Mouse (Mus musculus): ENCODE results near the gene Mab21l1. TPM values are rescaled to one million over a fixed set of nuclear protein-coding genes. Genes with fewer than 3 reads are reported as not detected.

The Mab21l1 gene
- total RNA-seq, 1 experiment = 0.18 TPM

GRCm38 (mm10) chr3:55774203-55774602 is 8.1 kb upstream of the Mab21l1 start:
- H3K36me3 ChIP-seq (ENCODE audit: control insufficient read depth, insufficient read depth, low read length, poor library complexity, severe bottlenecking) = no peaks in the 10 kb centered on the region
- H3K27ac ChIP-seq (ENCODE audit: insufficient read depth, low read depth, low read length, poor library complexity, severe bottlenecking) = no peak overlapping the region
- no peaks in the 10 kb centered on the region for H3K4me1 ChIP-seq (ENCODE audit: control insufficient read depth in 2 of 2, insufficient read depth in 2 of 2, low read length in 2 of 2, poor library complexity in 1 of 2)
- H3K4me3 ChIP-seq (ENCODE audit: insufficient read depth in 1 of 2, low read depth in 1 of 2, low read length in 2 of 2, poor library complexity in 1 of 2, severe bottlenecking in 1 of 2) = no peak overlapping the region
- TF ChIP-seq MAFK (IDR thresholded peaks at IDR 0.05; ENCODE audit: insufficient read depth, low read depth, low read length) (no peak), CHD2 (IDR thresholded peaks at IDR 0.05; ENCODE audit: low read depth, low read length) (no peak), HCFC1 (IDR thresholded peaks at IDR 0.05; ENCODE audit: borderline replicate concordance, insufficient read depth, low read length) (no peak), ZC3H11A (IDR thresholded peaks at IDR 0.05; ENCODE audit: borderline replicate concordance, low read depth, low read length) (no peak), ZNF384 (IDR thresholded peaks at IDR 0.05; ENCODE audit: low read depth, low read length) (no peak)
- no peak for DNase-seq (ENCODE audit: low read depth, low spot score)
- H3K9ac ChIP-seq (ENCODE audit: insufficient read depth, low read depth, low read length, poor library complexity, severe bottlenecking) = no peak overlapping the region
- no peaks in the 10 kb centered on the region for H3K9me3 ChIP-seq (ENCODE audit: control insufficient read depth, insufficient read depth, low read depth, low read length)
- in situ Hi-C loops (cut with MboI; ENCODE audit: low sequenced_read_pairs in 2 of 2, unreplicated experiment in 2 of 2) = no loop called here

GRCm38 (mm10) chr3:55775245-55775644 is 7.1 kb upstream of the Mab21l1 start:
- DNase-seq (ENCODE audit: low read depth, low spot score) = no peak
- in situ Hi-C loops (cut with MboI; ENCODE audit: low sequenced_read_pairs in 2 of 2, unreplicated experiment in 2 of 2) = no loop called here
- no peaks in the 10 kb centered on the region for H3K4me1 ChIP-seq (ENCODE audit: control insufficient read depth in 2 of 2, insufficient read depth in 2 of 2, low read length in 2 of 2, poor library complexity in 1 of 2)
- no peak overlapping the region for H3K9ac ChIP-seq (ENCODE audit: insufficient read depth, low read depth, low read length, poor library complexity, severe bottlenecking)
- no peaks in the 10 kb centered on the region for H3K36me3 ChIP-seq (ENCODE audit: control insufficient read depth, insufficient read depth, low read length, poor library complexity, severe bottlenecking)
- no peak overlapping the region for H3K4me3 ChIP-seq (ENCODE audit: insufficient read depth in 1 of 2, low read depth in 1 of 2, low read length in 2 of 2, poor library complexity in 1 of 2, severe bottlenecking in 1 of 2)
- no peaks in the 10 kb centered on the region for H3K9me3 ChIP-seq (ENCODE audit: control insufficient read depth, insufficient read depth, low read depth, low read length)
- H3K27ac ChIP-seq (ENCODE audit: insufficient read depth, low read depth, low read length, poor library complexity, severe bottlenecking) = no peak overlapping the region
- TF ChIP-seq ZC3H11A (IDR thresholded peaks at IDR 0.05; ENCODE audit: borderline replicate concordance, low read depth, low read length) (no peak), HCFC1 (IDR thresholded peaks at IDR 0.05; ENCODE audit: borderline replicate concordance, insufficient read depth, low read length) (no peak), CHD2 (IDR thresholded peaks at IDR 0.05; ENCODE audit: low read depth, low read length) (no peak), ZNF384 (IDR thresholded peaks at IDR 0.05; ENCODE audit: low read depth, low read length) (no peak), MAFK (IDR thresholded peaks at IDR 0.05; ENCODE audit: insufficient read depth, low read depth, low read length) (no peak)

- Histone ChIP-seq H3K36me3 (ENCODE audit: control insufficient read depth, insufficient read depth, low read length, poor library complexity, severe bottlenecking) (no peaks in the 10 kb centered on the region), H3K9ac (ENCODE audit: insufficient read depth, low read depth, low read length, poor library complexity, severe bottlenecking) (no peak overlapping the region), H3K9me3 (ENCODE audit: control insufficient read depth, insufficient read depth, low read depth, low read length) (no peaks in the 10 kb centered on the region), H3K27ac (ENCODE audit: insufficient read depth, low read depth, low read length, poor library complexity, severe bottlenecking) (no peak overlapping the region), H3K4me3 (ENCODE audit: insufficient read depth in 1 of 2, low read depth in 1 of 2, low read length in 2 of 2, poor library complexity in 1 of 2, severe bottlenecking in 1 of 2) (no peak overlapping the region), H3K4me1 (ENCODE audit: control insufficient read depth in 2 of 2, insufficient read depth in 2 of 2, low read length in 2 of 2, poor library complexity in 1 of 2) (no peaks in the 10 kb centered on the region)
- in situ Hi-C loops (cut with MboI; ENCODE audit: low sequenced_read_pairs in 2 of 2, unreplicated experiment in 2 of 2) = no loop called here
- TF ChIP-seq HCFC1 (IDR thresholded peaks at IDR 0.05; ENCODE audit: borderline replicate concordance, insufficient read depth, low read length) (no peak), ZNF384 (IDR thresholded peaks at IDR 0.05; ENCODE audit: low read depth, low read length) (no peak), CHD2 (IDR thresholded peaks at IDR 0.05; ENCODE audit: low read depth, low read length) (no peak), ZC3H11A (IDR thresholded peaks at IDR 0.05; ENCODE audit: borderline replicate concordance, low read depth, low read length) (no peak), MAFK (IDR thresholded peaks at IDR 0.05; ENCODE audit: insufficient read depth, low read depth, low read length) (no peak)
- no peak for DNase-seq (ENCODE audit: low read depth, low spot score)
Observed at GRCm38 (mm10) chr3:55775753-55776152, 6.6 kb upstream of the Mab21l1 start.

GRCm38 (mm10) chr3:55777501-55777900 is 4.8 kb upstream of the Mab21l1 start:
- TF ChIP-seq MAFK (IDR thresholded peaks at IDR 0.05; ENCODE audit: insufficient read depth, low read depth, low read length) (no peak), HCFC1 (IDR thresholded peaks at IDR 0.05; ENCODE audit: borderline replicate concordance, insufficient read depth, low read length) (no peak), CHD2 (IDR thresholded peaks at IDR 0.05; ENCODE audit: low read depth, low read length) (no peak), ZNF384 (IDR thresholded peaks at IDR 0.05; ENCODE audit: low read depth, low read length) (no peak), ZC3H11A (IDR thresholded peaks at IDR 0.05; ENCODE audit: borderline replicate concordance, low read depth, low read length) (no peak)
- no peak for DNase-seq (ENCODE audit: low read depth, low spot score)
- Histone ChIP-seq H3K9ac (ENCODE audit: insufficient read depth, low read depth, low read length, poor library complexity, severe bottlenecking) (no peak overlapping the region), H3K9me3 (ENCODE audit: control insufficient read depth, insufficient read depth, low read depth, low read length) (no peaks in the 10 kb centered on the region), H3K4me3 (ENCODE audit: insufficient read depth in 1 of 2, low read depth in 1 of 2, low read length in 2 of 2, poor library complexity in 1 of 2, severe bottlenecking in 1 of 2) (no peak overlapping the region), H3K4me1 (ENCODE audit: control insufficient read depth in 2 of 2, insufficient read depth in 2 of 2, low read length in 2 of 2, poor library complexity in 1 of 2) (no peaks in the 10 kb centered on the region), H3K27ac (ENCODE audit: insufficient read depth, low read depth, low read length, poor library complexity, severe bottlenecking) (no peak overlapping the region), H3K36me3 (ENCODE audit: control insufficient read depth, insufficient read depth, low read length, poor library complexity, severe bottlenecking) (no peaks in the 10 kb centered on the region)
- in situ Hi-C loops (cut with MboI; ENCODE audit: low sequenced_read_pairs in 2 of 2, unreplicated experiment in 2 of 2) = no loop called here

Data from ES-E14 (cell line).